Mouse (Mus musculus) small intestine, adult 2 months (tissue): ENCODE data around the gene Fyn. TPM values are rescaled to one million over a fixed set of nuclear protein-coding genes. Genes with fewer than 3 reads are reported as not detected.

Experiments
- H3K27ac ChIP-seq: fragments of 200-500 bp; 2 replicates; pipeline ENCODE4 v1.5.1; 2012; ENCODE audit warnings: low read depth, low read length, control low read depth, inconsistent platforms; ENCODE audit not compliant: insufficient read depth
- H3K27me3 ChIP-seq: fragments of 200-500 bp; 2 replicates; pipeline ENCODE4 v1.6.1; 2012; ENCODE audit warnings: mild to moderate bottlenecking, moderate library complexity, low read length, inconsistent platforms; ENCODE audit not compliant: control insufficient read depth, insufficient read depth
- H3K36me3 ChIP-seq: fragments of 200-500 bp; 2 replicates; pipeline ENCODE4 v1.6.1; 2012; ENCODE audit warnings: mild to moderate bottlenecking, low read length, control low read depth, inconsistent platforms; ENCODE audit not compliant: control insufficient read depth, insufficient read depth
- H3K4me1 ChIP-seq: fragments of 200-500 bp; 2 replicates; pipeline ENCODE4 v1.6.1; 2012; ENCODE audit warnings: low read length, inconsistent platforms, mixed read lengths; ENCODE audit not compliant: control insufficient read depth, insufficient read depth, insufficient read length
- H3K4me3 ChIP-seq: fragments of 200-500 bp; 2 replicates; pipeline ENCODE4 v1.5.1; 2012; ENCODE audit warnings: low read depth, mild to moderate bottlenecking, control low read depth, inconsistent platforms, low read length, moderate library complexity
- CTCF ChIP-seq: fragments of 200-500 bp; IDR thresholded peaks from 2 replicates; pipeline ENCODE4 v1.5.1; 2012; ENCODE audit warnings: low read depth, mild to moderate bottlenecking, control low read depth, inconsistent platforms, low read length, moderate library complexity, mixed read lengths; ENCODE audit not compliant: insufficient replicate concordance, insufficient read length; ENCODE audit errors: extremely low read depth
- POLR2A ChIP-seq: fragments of 200-500 bp; IDR thresholded peaks from 2 replicates; pipeline ENCODE4 v1.6.1; 2012; ENCODE audit warnings: low read depth, mild to moderate bottlenecking, control low read depth, inconsistent platforms, low read length, moderate library complexity
- WGBS: fragments of 180-500 bp; shearing (Covaris S2); methylation state at CpG from one replicate; pipeline ENCODE4 v1.1.7; 2018; 5-methylcytosine and 5-hydroxymethylcytosine counted together
- polyA plus RNA-seq: library from polyadenylated mRNA; depleted of rRNA; stranded (reverse); fragments of >200 nt; gene quantifications from 2 replicates; pipeline ENCODE4 v1.2.3, GENCODE M21; 2012

The Fyn gene
- polyA plus RNA-seq, 1 experiment = 7.3 TPM

DNA sequence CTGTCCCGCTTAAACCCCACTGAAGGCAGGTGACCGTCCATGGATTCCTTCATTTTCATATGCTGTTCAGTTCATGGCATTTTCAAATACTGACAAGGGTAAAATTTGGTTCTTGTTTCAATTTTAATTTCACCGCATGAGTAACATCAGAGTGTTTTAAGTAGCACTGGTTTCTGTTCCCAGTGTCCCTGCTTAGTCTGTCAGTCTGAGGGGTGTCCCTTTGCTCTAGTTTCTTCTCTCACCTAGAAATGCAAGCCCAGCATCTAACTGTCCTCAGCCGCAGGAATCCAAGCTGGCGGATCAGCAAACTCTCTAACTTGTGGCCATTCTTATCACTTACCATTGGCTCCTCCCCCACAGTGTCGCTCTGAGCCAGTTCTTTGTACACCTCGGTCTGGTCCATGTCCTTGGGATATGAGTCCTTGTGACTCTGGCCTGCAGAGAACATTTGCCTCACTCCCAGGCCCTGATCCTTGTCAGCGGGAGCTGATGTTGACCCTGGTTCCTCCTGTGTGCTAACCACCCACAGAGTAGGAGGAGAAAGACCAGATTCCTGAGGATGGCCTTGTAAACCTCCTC, 9.5 kb downstream of the Fyn start:
- Histone ChIP-seq H3K4me1 (peaks cover 4% of the 10 kb centered on the region; the same call in 1 of the 2 replicates), H3K27me3 (no peaks in the 10 kb centered on the region), H3K36me3 (no peaks in the 10 kb centered on the region), H3K27ac (no peak overlapping the region), H3K4me3 (no peak overlapping the region)
- TF ChIP-seq POLR2A (no peak), CTCF (no peak)
- 80% methylated on average over 8 of the region's 8 CpGs for WGBS

DNA sequence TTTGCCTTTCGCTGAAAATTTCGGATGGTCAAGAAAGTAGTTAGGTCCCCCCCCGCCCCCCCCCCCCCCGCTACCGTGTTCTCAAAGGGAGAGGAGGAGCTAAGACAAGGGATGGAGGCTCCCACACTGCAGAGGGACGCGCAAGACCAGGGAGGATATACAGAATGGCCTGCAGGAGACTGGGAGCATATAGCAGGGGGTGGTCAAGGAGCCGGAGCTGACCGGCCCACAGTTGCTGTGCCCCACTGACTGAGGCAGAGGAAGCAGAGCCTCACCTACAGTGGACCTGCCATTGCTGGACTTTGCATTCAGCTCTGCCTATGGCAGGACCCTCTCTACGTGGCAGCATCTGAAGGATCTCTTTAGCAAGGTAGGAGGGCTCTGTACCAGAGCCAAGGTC, 10.6 kb downstream of the Fyn start:
- Histone ChIP-seq H3K4me1 (peaks cover 4% of the 10 kb centered on the region; the same call in 1 of the 2 replicates), H3K27me3 (no peaks in the 10 kb centered on the region), H3K27ac (no peak overlapping the region), H3K36me3 (no peaks in the 10 kb centered on the region), H3K4me3 (no peak overlapping the region)
- 81% methylated on average over 10 of the region's 10 CpGs for WGBS
- TF ChIP-seq CTCF = no peak
- no peak for TF ChIP-seq POLR2A

DNA sequence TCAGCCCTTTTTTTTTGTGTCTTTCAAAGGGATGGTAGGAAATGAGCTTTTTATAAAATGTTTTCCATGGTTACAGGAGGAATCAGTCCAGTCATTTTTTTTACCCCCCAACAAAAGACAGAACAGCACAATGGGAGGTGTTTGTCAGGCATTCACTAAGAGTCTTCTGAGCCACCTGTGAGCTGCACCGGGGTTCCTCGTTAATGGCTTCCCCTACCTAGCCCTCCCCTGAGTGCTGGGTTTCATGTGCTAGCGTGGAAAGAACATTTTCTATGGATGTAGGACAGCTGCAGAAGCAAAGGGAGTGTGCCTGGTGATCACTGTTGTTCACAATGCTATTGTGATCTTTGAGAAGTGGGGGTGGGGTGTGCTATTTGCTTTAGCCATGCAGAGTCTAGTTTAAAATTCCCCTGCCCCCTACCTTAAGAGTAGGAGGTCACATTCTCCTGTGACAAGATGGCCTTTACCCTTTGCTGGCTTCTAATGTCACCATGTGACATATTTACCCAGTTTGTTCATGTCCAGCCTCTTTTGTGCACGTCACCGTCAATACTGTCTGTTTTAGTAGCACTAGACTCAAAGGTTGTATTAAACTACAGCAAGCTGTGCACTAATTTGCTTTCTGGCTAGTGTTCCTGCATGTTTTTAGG, 11.2 kb downstream of the Fyn start:
- Histone ChIP-seq H3K27me3 (no peaks in the 10 kb centered on the region), H3K4me1 (peaks cover 4% of the 10 kb centered on the region; the same call in 1 of the 2 replicates), H3K36me3 (no peaks in the 10 kb centered on the region), H3K4me3 (no peak overlapping the region), H3K27ac (no peak overlapping the region)
- whole genome bisulfite sequencing = 81% methylated on average over 5 of the region's 5 CpGs
- TF ChIP-seq POLR2A = no peak
- TF ChIP-seq CTCF = no peak

DNA sequence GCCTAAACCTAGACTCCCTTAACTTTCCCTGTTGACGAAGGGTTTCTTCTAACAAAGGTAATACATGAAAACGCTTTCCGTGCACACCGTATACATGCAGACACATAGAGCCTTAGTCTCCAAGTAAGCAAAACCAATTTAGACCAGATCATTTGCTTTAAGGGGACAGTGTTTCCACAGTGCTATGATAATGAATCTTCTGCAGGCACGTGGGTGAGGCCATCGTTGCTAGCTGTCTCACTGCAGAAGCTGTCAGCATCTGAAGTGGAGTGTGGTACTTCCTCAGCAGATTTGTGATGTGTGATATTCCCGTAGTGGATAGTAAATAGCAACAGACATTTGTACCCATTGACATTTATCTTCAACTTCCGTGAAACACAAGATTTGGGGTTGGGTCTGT, 16.6 kb downstream of the Fyn start:
- no peak for TF ChIP-seq POLR2A
- TF ChIP-seq CTCF = no peak
- no peaks in the 10 kb centered on the region for H3K36me3 ChIP-seq
- no peaks in the 10 kb centered on the region for H3K27me3 ChIP-seq
- 87% methylated on average over 8 of the region's 8 CpGs for WGBS
- H3K4me3 ChIP-seq = no peak overlapping the region
- no peaks in the 10 kb centered on the region for H3K4me1 ChIP-seq
- H3K27ac ChIP-seq = no peak overlapping the region

DNA sequence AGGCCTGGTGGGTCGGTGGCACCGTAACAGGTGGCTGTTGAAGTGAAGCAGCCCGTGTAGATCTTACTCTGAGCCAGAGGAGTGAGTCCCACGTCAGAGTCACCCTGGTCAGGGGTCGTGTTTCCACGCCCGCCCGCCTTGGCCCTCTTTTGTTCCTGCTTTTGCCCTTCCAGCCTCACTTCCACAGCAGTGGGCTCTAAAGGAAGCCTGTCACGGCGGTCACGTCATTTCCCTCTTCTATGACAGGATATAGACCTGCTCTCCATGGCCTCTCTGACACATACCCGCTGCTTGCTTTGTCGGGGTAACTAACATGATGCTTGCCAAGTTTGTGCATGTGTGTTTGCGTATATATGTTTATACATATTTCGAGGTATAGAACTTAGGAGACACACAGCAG, 17.5 kb downstream of the Fyn start:
- H3K36me3 ChIP-seq = no peaks in the 10 kb centered on the region
- H3K27me3 ChIP-seq = no peaks in the 10 kb centered on the region
- TF ChIP-seq CTCF (no peak), POLR2A (no peak)
- no peaks in the 10 kb centered on the region for H3K4me1 ChIP-seq
- no peak overlapping the region for H3K4me3 ChIP-seq
- WGBS = 72% methylated on average over 15 of the region's 15 CpGs
- no peak overlapping the region for H3K27ac ChIP-seq

DNA sequence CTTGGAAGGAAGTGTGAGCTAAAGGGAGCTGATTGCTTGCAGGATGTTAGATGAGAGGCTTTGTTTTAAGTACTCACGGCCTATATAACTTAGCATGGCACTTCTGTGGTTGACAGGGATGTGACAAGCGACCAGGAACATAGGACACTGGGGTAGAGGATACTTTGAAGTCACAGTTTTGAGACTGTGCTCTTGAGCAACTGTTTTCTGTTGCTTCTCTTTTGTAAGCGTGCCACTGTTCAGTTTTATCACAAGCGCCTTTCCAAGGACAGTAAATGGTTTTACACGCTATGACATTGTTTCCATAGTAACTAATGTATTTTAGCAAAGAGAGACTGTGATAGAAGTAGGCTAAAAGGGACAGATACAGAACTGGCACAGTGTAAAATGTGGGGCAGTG, 18.4 kb downstream of the Fyn start:
- TF ChIP-seq POLR2A = no peak
- no peak for TF ChIP-seq CTCF
- 58% methylated on average over 5 of the region's 5 CpGs for WGBS
- H3K27me3 ChIP-seq = no peaks in the 10 kb centered on the region
- H3K4me1 ChIP-seq = no peaks in the 10 kb centered on the region
- H3K4me3 ChIP-seq = no peak overlapping the region
- H3K36me3 ChIP-seq = no peaks in the 10 kb centered on the region
- H3K27ac ChIP-seq = no peak overlapping the region

DNA sequence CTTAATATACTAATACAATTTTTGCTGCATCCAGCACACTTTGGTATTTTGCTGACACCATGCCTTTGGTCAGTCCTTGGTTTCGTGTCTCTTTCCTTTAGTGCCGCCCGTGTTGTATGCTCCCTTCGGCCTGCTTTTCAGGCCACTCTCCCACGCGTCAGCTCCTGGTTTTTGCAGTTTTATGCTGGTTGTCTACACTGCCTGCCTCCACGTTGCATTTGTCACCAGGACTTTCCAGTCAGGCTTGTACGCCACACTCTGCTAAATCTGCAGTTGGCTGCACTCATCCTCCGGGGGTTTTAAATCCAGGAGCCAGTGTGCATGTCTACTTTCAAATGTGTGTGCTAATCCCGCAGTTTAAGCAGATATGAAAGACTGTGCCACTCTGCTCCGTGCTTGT, 18.9 kb downstream of the Fyn start:
- H3K27me3 ChIP-seq = no peaks in the 10 kb centered on the region
- H3K27ac ChIP-seq = no peak overlapping the region
- TF ChIP-seq POLR2A (no peak), CTCF (no peak)
- 83% methylated on average over 11 of the region's 11 CpGs for WGBS
- H3K36me3 ChIP-seq = no peaks in the 10 kb centered on the region
- H3K4me3 ChIP-seq = no peak overlapping the region
- H3K4me1 ChIP-seq = no peaks in the 10 kb centered on the region
